Comparison of ENCODE assay signal across 8 mouse cellular contexts in genomic region chr19:5058801-5059771, GRCm38 (mm10). TPM values are rescaled to one million over a fixed set of nuclear protein-coding genes. Genes with fewer than 3 reads are reported as not detected.
DNase-seq lines count a peak whose midpoint lies in the region; ATAC-seq and TF ChIP-seq lines count a peak whose summit lies in the region.

No protein-coding gene starts in this region.

- no peak for TF ChIP-seq CTCF in spleen, adult 2 months (IDR thresholded peaks at IDR 0.05; ENCODE audit: extremely low read depth, insufficient read depth, insufficient read length, insufficient replicate concordance)
- TF ChIP-seq CTCF in forebrain, postnatal 0 days (IDR thresholded peaks at IDR 0.05; ENCODE audit: low read depth), result no peak
- no peak for TF ChIP-seq CTCF in olfactory bulb, adult 2 months (IDR thresholded peaks at IDR 0.05; ENCODE audit: insufficient read depth, low read depth, low read length)

- intact Hi-C loops in left cerebral cortex, postnatal 4 days (cut with DNase I), result no loop called here

- H3K4me3 ChIP-seq in spleen, adult 2 months (ENCODE audit: extremely low read depth, insufficient read depth, insufficient read length), result no peak overlapping the region
- H3K4me3 ChIP-seq in forebrain, postnatal 0 days (ENCODE audit: low read depth, low read length), result no peak overlapping the region
- H3K4me3 ChIP-seq in limb, embryonic 10.5 days, result peak overlapping the region; percentile 25
- no peak overlapping the region for H3K4me3 ChIP-seq in olfactory bulb, adult 2 months (ENCODE audit: insufficient read depth, low read depth, low read length)

- peak; percentile 16; the same call in 1 of the 2 replicates for ATAC-seq in forebrain, postnatal 0 days
- no peak for ATAC-seq in inflammation-experienced regulatory T-cells, adult 6 months

- 0 out of 2 replicates have a peak overlapping the region, but pooled peaks have one; percentile 6 for H3K9ac ChIP-seq in forebrain, postnatal 0 days

- no peak for DNase-seq in spleen, adult 2 months (ENCODE audit: low read depth in 1 of 2, low spot score in 2 of 2)
- DNase-seq in spleen, postnatal 36 days (ENCODE audit: low spot score in 2 of 2), result no peak
- no peak for DNase-seq in forebrain, postnatal 0 days
- no peak for DNase-seq in limb, embryonic 10.5 days (ENCODE audit: low spot score)
- DNase-seq in cerebellum, adult 8-10 months, result no peak
- no peak for DNase-seq in left cerebral cortex, postnatal 4 days

- H3K36me3 ChIP-seq in spleen, adult 2 months (ENCODE audit: control insufficient read depth, insufficient read depth, low read length), result no peaks in the 10 kb centered on the region
- no peaks in the 10 kb centered on the region for H3K36me3 ChIP-seq in forebrain, postnatal 0 days (ENCODE audit: insufficient read depth)
- H3K36me3 ChIP-seq in limb, embryonic 10.5 days, result no peaks in the 10 kb centered on the region

- 0 out of 2 replicates have a peak overlapping the region, but pooled peaks have one; percentile 32 for H3K27ac ChIP-seq in spleen, adult 2 months (ENCODE audit: insufficient read depth, low read length)
- no peak overlapping the region for H3K27ac ChIP-seq in forebrain, postnatal 0 days (ENCODE audit: low read depth, low read length)
- peak overlapping the region; percentile 82 for H3K27ac ChIP-seq in limb, embryonic 10.5 days
- H3K27ac ChIP-seq in olfactory bulb, adult 2 months (ENCODE audit: insufficient read depth, low read depth, low read length), result peak overlapping the region; percentile 2; the same call in 1 of the 2 replicates

- H3K27me3 ChIP-seq in spleen, adult 2 months (ENCODE audit: control insufficient read depth, insufficient read depth, low read length), result no peaks in the 10 kb centered on the region
- no peaks in the 10 kb centered on the region for H3K27me3 ChIP-seq in forebrain, postnatal 0 days (ENCODE audit: insufficient read depth, low read length)
- peaks cover 15% of the 10 kb centered on the region for H3K27me3 ChIP-seq in limb, embryonic 10.5 days (ENCODE audit: low read depth, poor library complexity, severe bottlenecking)

- no peaks in the 10 kb centered on the region for H3K9me3 ChIP-seq in forebrain, postnatal 0 days (ENCODE audit: low read length)
- no peaks in the 10 kb centered on the region for H3K9me3 ChIP-seq in limb, embryonic 10.5 days (replicated peaks)

- peaks cover 2% of the 10 kb centered on the region; the same call in 1 of the 2 replicates for H3K4me1 ChIP-seq in spleen, adult 2 months (ENCODE audit: control insufficient read depth, insufficient read depth, insufficient read length)
- H3K4me1 ChIP-seq in forebrain, postnatal 0 days (ENCODE audit: insufficient read depth), result no peaks in the 10 kb centered on the region
- H3K4me1 ChIP-seq in limb, embryonic 10.5 days, result peaks cover 69% of the 10 kb centered on the region
- peaks cover 38% of the 10 kb centered on the region for H3K4me1 ChIP-seq in olfactory bulb, adult 2 months (ENCODE audit: control insufficient read depth, insufficient read depth, low read length)

- no peak for TF ChIP-seq POLR2A in spleen, adult 2 months (IDR thresholded peaks at IDR 0.05; ENCODE audit: low read depth, low read length)
- no peak for TF ChIP-seq POLR2A in olfactory bulb, adult 2 months (IDR thresholded peaks at IDR 0.05; ENCODE audit: insufficient read depth, low read depth, low read length)

- WGBS in spleen, adult 2 months, result 44% methylated on average over 10 of the region's 10 CpGs
- WGBS in forebrain, postnatal 0 days, result 16% methylated on average over 10 of the region's 10 CpGs
- 12% methylated on average over 10 of the region's 10 CpGs for WGBS in limb, embryonic 10.5 days
- WGBS in olfactory bulb, adult 2 months, result 22% methylated on average over 10 of the region's 10 CpGs

- H3K4me2 ChIP-seq in forebrain, postnatal 0 days (ENCODE audit: low read depth), result no peak overlapping the region

RNA-seq across cellular contexts. Expression of gene Cd248, which starts 8.8 kb away (rescaled TPM):
- 5.5 and 6.3 TPM in 2 replicates for polyA plus RNA-seq in spleen, adult 2 months (2012; rRNA removed)
- total RNA-seq in forebrain, postnatal 0 days (2014; rRNA removed), result 11.8 and 20.8 TPM in 2 replicates
- 16.3 and 18.1 TPM in 2 replicates for polyA plus RNA-seq in forebrain, postnatal 0 days (2015; fragmentation: Nextera tagmentation; extraction: Ambion mirVana)
- 37.1 and 42.5 TPM in 2 replicates for polyA plus RNA-seq in limb, embryonic 10.5 days (2016; fragmentation: Nextera tagmentation; extraction: Ambion mirVana)
- not detected in 2 replicates for polyA plus RNA-seq in olfactory bulb, adult 2 months (2012; ENCODE audit: insufficient read depth, insufficient read length, low replicate concordance, missing spikeins)
- not detected for polyA plus RNA-seq in inflammation-experienced regulatory T-cells, adult 6 months (2017; shearing (Covaris generic))
- 10 to 100 TPM; 14.2 TPM for total RNA-seq in left cerebral cortex, postnatal 4 days (2021)

RNA-seq across cellular contexts. Expression of gene Rin1, which starts 8.8 kb away (rescaled TPM):
- polyA plus RNA-seq in spleen, adult 2 months (2012; rRNA removed), result 1.9 and 2.6 TPM in 2 replicates
- 3.0 and 9.8 TPM in 2 replicates for total RNA-seq in forebrain, postnatal 0 days (2014; rRNA removed)
- polyA plus RNA-seq in forebrain, postnatal 0 days (2015; fragmentation: Nextera tagmentation; extraction: Ambion mirVana), result 1.7 and 2.4 TPM in 2 replicates
- 3.1 and 3.5 TPM in 2 replicates for polyA plus RNA-seq in limb, embryonic 10.5 days (2016; fragmentation: Nextera tagmentation; extraction: Ambion mirVana)
- not detected in 2 replicates for polyA plus RNA-seq in olfactory bulb, adult 2 months (2012; ENCODE audit: insufficient read depth, insufficient read length, low replicate concordance, missing spikeins)
- polyA plus RNA-seq in inflammation-experienced regulatory T-cells, adult 6 months (2017; shearing (Covaris generic)), result under 1 TPM in 1 of 3 experiments, not detected in 2; 0.19 TPM
- total RNA-seq in left cerebral cortex, postnatal 4 days (2021), result 1 to 10 TPM; 3.9 to 7.1 TPM

RNA-seq across cellular contexts. Expression of gene Brms1, which starts 17.9 kb away (rescaled TPM):
- 35.8 and 44.7 TPM in 2 replicates for polyA plus RNA-seq in spleen, adult 2 months (2012; rRNA removed)
- total RNA-seq in forebrain, postnatal 0 days (2014; rRNA removed), result 9.5 and 15.5 TPM in 2 replicates
- polyA plus RNA-seq in forebrain, postnatal 0 days (2015; fragmentation: Nextera tagmentation; extraction: Ambion mirVana), result 27.6 and 29.3 TPM in 2 replicates
- polyA plus RNA-seq in limb, embryonic 10.5 days (2016; fragmentation: Nextera tagmentation; extraction: Ambion mirVana), result 74.6 and 84.6 TPM in 2 replicates
- polyA plus RNA-seq in olfactory bulb, adult 2 months (2012; ENCODE audit: insufficient read depth, insufficient read length, low replicate concordance, missing spikeins), result not detected in 2 replicates
- polyA plus RNA-seq in inflammation-experienced regulatory T-cells, adult 6 months (2017; shearing (Covaris generic)), result 100 to 1,000 TPM in 2 of 3 experiments, 10 to 100 TPM in 1; 98.2 to 118 (median 109) TPM
- total RNA-seq in left cerebral cortex, postnatal 4 days (2021), result 10 to 100 TPM; 14.5 to 15.5 TPM

RNA-seq across cellular contexts. Expression of gene AC124502.3, which starts 20.4 kb away (rescaled TPM):
- 0.36 and 0.79 TPM in 2 replicates for polyA plus RNA-seq in spleen, adult 2 months (2012; rRNA removed)
- total RNA-seq in forebrain, postnatal 0 days (2014; rRNA removed), result 3.0 and 7.0 TPM in 2 replicates
- polyA plus RNA-seq in forebrain, postnatal 0 days (2015; fragmentation: Nextera tagmentation; extraction: Ambion mirVana), result 1.4 and 2.0 TPM in 2 replicates
- polyA plus RNA-seq in limb, embryonic 10.5 days (2016; fragmentation: Nextera tagmentation; extraction: Ambion mirVana), result 1.8 and 3.1 TPM in 2 replicates
- polyA plus RNA-seq in olfactory bulb, adult 2 months (2012; ENCODE audit: insufficient read depth, insufficient read length, low replicate concordance, missing spikeins), result not detected in 2 replicates
- under 1 TPM; 0.41 to 0.81 (median 0.44) TPM for polyA plus RNA-seq in inflammation-experienced regulatory T-cells, adult 6 months (2017; shearing (Covaris generic))
- total RNA-seq in left cerebral cortex, postnatal 4 days (2021), result 1 to 10 TPM; 5.3 to 5.5 TPM

RNA-seq across cellular contexts. Expression of gene B4gat1, which starts 20.5 kb away (rescaled TPM):
- 9.7 and 12.0 TPM in 2 replicates for polyA plus RNA-seq in spleen, adult 2 months (2012; rRNA removed)
- total RNA-seq in forebrain, postnatal 0 days (2014; rRNA removed), result 85.9 and 111 TPM in 2 replicates
- polyA plus RNA-seq in forebrain, postnatal 0 days (2015; fragmentation: Nextera tagmentation; extraction: Ambion mirVana), result 93.0 and 128 TPM in 2 replicates
- 35.5 and 35.6 TPM in 2 replicates for polyA plus RNA-seq in limb, embryonic 10.5 days (2016; fragmentation: Nextera tagmentation; extraction: Ambion mirVana)
- not detected in 2 replicates for polyA plus RNA-seq in olfactory bulb, adult 2 months (2012; ENCODE audit: insufficient read depth, insufficient read length, low replicate concordance, missing spikeins)
- 10 to 100 TPM; 10.3 to 12.5 (median 10.4) TPM for polyA plus RNA-seq in inflammation-experienced regulatory T-cells, adult 6 months (2017; shearing (Covaris generic))
- total RNA-seq in left cerebral cortex, postnatal 4 days (2021), result 10 to 100 TPM; 64.1 to 76.4 TPM

Comparison
In these comparisons a context has a peak if more than half of its experiments do, and no peak if none do; other contexts are left out.
1. RNA of gene Brms1, which starts 17.9 kb away (polyA plus RNA-seq): 98.2 to 118 TPM in inflammation-experienced regulatory T-cells, adult 6 months, 74.6 to 84.6 TPM in limb, embryonic 10.5 days, 35.8 to 44.7 TPM in spleen, adult 2 months and 27.6 to 29.3 TPM in forebrain, postnatal 0 days; not detected in olfactory bulb, adult 2 months; every median in the first group is over 10 times any median in the second.